Mouse (Mus musculus) embryonic stem cell, embryonic (primary cell): ENCODE data around the gene Epyc.
"Not testable (repeated sequence)": the region's sequence is repeated elsewhere in the genome, so short reads cannot be mapped to it uniquely, and the experiment has no call there.

ENCODE experiments used
- CTCF ChIA-PET, 4 experiments: fragments of 300-600 bp in 2 of 4; fragments of 350-600 bp in 2 of 4; sonication (Branson Sonifier 250); formaldehyde crosslinking; loops; one replicate each; lab custom pipeline; 2022; ENCODE audit warnings: inconsistent platforms in 2 of 4; lab: Charles Lee
- POLR2A ChIA-PET, 4 experiments: fragments of 300-600 bp in 2 of 4; fragments of 350-600 bp in 2 of 4; sonication (Branson Sonifier 250); formaldehyde crosslinking; loops; one replicate each; lab custom pipeline; 2022; ENCODE audit warnings: antibody characterized with exemption in 4 of 4, inconsistent platforms in 1 of 4; lab: Charles Lee

Epyc gene

DNA sequence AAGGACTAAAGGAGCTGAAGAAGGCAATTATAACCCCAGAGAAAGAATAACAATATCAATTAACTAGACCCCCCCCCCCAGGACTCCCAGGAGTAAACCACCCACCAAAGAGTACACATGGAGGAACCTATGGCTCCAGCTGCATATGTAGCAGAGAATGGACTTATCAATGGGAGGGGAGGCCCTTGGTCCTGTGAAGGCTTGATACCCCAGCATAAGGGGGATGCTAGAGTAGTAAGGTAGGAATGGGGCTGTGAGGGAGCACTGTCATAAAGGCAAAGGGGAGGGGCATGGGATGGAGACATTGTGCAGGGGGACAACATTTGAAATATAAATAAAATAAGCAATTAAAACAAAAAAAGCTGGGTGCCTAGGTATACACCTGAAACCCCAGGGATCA is 58.5 kb downstream of the Epyc start:
- ChIA-PET POLR2A (no interaction called here), CTCF (interaction anchor here in 1 of 4 experiments (0.6 kb wide), 1 partner anchor 13 kb away, joined by 3 read pairs; no protein-coding TSS in a partner anchor)

DNA sequence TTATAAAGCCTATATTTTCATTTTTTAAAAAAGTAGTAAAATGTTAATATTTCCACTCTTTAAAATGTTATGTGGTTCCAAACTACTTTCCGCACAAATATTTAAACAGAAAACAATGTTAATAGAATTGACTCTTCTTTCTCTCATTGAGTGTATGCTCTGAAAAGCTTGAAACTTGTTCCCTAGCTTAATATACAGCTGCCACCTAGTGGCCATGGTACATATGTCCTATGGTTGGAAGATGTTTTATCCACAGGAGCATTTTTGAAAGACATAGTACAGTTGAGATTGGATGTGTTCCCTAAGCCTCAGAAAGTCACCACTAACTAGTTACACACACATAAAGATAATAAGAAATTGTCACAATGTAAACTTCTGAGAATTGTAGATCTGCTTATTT is 60.7 kb downstream of the Epyc start:
- POLR2A ChIA-PET = no interaction called here
- CTCF ChIA-PET = interaction anchor here (0.6 to 1.1 kb wide), 9 partner anchors 8 to 359 kb away, joined by 3 to 6 read pairs (median 3); no protein-coding TSS in a partner anchor

DNA sequence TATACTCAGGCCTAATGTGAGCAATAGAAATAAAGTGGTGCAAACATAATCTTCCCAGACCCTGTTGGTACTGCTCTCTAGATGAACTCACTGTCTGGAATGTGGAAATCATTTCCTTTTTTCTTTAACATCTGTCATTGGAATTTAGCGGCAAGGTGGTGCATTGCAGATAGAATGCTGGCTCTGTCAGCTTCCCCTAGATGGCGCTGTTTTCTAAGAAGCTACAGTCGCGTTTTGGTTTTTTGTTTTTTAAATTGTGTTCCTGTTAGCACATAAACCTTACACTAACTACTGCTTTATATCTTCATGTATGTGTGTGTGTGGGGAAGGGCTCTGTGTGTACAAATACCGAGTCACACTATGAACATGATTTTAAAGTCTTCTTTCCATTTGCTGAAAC is 68.8 kb downstream of the Epyc start:
- CTCF ChIA-PET = interaction anchor here in 3 of 4 experiments (0.6 to 1.0 kb wide), 7 partner anchors 8 to 1573 kb away, joined by 3 to 4 read pairs (median 3); no protein-coding TSS in a partner anchor
- POLR2A ChIA-PET = interaction anchor here in 2 of 4 experiments (0.6 kb wide), 2 partner anchors 114 to 337 kb away, joined by 7 to 8 read pairs; no protein-coding TSS in a partner anchor

DNA sequence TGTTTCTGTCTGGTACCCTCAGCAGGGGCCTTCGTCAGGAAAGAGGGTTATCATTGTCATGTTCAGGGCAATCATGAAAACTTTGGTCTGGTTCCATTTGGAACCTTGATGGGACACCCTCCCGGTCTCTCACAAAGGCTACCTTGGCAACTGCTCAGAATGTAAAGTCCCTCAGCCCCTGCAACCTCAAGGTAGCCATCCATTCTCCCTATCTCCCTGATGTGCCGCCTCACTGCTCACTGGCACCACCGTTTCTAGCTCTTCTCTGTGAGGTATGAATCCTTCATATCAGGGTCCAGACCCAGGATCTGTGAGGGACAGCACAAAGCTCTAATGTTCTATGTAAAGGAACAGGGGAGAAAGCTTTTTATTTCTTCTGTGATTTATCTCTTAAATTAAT is 70.7 kb downstream of the Epyc start:
- CTCF ChIA-PET = interaction anchor here in 1 of 4 experiments (0.6 to 1.3 kb wide), 2 partner anchors 10 to 13 kb away, joined by 3 read pairs; no protein-coding TSS in a partner anchor

DNA sequence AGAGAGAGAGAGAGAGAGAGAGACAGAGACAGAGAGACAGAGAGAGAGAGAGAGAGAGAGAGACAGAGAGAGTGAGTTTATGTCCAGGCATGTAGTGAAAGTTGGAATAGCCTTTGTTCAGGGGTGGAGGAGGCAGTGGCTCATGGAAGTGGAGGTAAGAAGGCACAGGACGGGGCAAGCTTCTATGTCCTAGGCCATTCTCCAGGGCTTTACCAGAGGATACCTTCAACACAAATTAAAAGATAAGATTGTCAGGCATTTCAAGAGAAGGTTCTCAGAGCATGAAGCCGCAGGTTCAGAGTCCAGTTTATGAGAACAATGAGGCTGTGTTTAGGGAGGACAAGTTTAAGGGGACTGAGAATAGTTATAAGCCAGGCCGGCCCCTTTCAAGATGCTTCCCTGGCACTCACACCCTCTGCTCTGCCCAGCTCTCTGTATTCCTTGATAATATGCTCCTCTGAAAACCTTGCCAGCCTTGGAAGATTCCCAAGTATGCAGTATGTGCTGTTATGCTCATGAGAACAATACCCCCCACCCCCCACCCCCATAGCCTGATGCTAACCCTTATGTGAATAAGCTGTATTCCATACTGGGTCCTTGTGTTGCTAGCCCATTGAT is 71.5 kb downstream of the Epyc start:
- POLR2A ChIA-PET = no interaction called here
- CTCF ChIA-PET = interaction anchor here in 2 of 4 experiments (0.6 to 1.3 kb wide), 3 partner anchors 11 to 74 kb away, joined by 3 to 4 read pairs (median 3); no protein-coding TSS in a partner anchor

More for the DNA sequence above, 70.7 kb downstream of the Epyc start:
- POLR2A ChIA-PET = no interaction called here

DNA sequence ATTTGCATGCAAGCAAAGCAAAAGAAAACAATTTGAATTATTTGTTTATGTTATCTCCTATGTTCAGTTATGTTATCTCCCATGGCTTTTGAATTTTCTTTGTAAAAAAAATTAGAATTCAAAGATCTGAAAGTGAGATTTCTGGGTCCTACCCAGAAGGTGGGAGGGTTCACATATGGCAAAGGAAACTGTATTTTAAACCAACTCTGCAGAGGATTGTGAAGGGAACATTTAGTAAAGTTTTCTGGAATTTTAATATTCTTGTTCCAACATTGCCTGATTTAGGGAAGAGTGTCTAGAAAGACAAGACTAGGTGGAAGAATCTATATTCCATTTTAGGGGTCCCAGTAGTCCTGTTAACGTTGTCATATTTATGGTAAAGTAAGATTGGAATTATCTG is 73.4 kb downstream of the Epyc start:
- ChIA-PET CTCF (no interaction called here), POLR2A (no interaction called here)

DNA sequence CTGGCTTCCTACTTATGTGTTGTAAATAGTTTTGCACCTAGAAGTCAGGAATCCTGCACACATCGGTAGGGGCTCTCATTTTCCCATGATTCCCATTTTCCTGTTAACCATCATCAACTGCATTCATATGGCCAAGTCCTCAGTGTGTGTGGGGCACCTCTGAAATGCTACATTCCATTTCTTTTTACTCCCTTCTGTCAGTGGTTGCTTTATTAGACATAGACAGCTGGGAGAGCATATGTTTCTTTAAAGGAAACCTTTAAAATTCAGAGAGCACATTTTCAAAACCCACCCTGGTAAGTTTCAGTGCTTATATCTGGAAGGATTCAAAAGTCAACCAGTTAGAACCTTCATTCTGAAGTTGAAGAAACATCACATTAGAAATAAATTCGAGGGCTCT is 74.2 kb downstream of the Epyc start:
- POLR2A ChIA-PET = no interaction called here
- CTCF ChIA-PET = no interaction called here

DNA sequence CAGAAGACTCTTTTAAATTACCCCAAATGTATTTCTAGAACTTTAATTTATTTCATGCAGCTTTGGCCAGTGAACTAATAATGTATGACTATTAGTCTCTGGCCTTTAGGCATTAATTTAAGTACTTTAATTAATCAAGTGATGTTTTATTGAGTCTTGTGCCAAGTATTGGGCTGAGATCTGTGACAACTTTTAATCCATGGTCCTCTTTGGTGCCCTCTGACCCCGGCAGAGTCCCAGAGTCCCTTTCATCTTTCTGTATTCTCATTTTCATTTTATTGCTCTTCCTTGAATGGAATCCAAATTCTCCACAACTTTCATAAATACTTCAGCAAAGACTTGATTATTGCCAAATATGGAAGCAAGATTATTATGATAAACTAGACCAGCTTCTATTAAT is 76.8 kb downstream of the Epyc start:
- ChIA-PET POLR2A (no interaction called here), CTCF (no interaction called here)

DNA sequence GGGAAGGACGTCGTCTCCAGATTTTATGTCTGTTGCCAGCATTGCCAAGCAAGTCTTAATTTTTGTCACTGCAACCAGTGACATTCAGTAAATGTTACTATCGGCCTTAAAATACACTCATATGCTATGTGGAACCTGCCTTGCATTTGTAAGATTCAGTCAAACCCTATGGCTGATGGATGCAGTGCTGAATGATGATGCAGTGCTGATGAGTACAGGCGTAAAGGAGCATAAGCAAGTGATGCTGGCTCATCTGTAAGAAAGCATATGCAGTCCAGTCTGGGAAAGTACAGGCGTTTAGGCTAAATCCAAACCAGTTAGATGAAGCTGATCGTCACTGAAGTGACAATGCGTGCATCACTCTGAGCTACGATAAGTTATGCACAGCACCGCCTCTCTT is 78.8 kb downstream of the Epyc start:
- ChIA-PET CTCF (no interaction called here), POLR2A (no interaction called here)

DNA sequence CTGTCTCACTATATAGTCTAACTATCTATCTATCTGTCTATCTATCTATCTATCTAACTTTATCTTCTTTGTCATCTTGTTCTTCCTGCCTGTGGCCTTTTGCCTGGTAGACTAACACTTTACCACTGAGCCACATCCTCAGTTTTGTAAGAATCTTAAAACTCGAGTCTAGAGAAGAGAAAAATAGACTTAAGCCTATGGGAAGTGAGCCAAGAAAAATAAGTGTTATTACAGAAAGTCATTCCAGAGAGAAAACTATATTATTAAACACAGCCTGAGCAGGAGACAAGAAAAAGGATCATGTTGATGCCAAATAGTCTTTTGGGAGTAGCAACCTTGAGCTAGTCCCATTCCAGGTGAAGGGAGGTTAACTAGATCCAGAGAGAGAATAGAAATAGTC is 82.1 kb downstream of the Epyc start:
- ChIA-PET CTCF (no interaction called here), POLR2A (no interaction called here)

DNA sequence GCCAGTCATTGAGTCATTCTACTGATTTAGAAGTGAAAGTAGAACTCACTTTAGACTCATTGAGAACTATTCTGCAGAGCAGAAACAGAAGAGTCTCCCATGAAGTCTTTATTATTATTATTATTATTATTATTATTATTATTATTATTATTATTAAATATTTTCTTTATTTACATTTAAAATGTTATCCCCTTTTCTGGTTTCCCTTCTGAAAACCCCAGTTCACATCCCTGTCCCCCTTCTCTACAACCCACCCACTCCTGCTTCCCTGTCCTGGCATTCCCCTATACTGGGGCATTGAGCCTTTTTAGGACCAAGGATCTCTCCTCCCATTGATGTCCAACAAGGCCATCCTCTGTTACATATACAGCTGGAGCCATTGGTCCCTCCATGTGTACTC is 82.8 kb downstream of the Epyc start, which contains the start of gene C030005K15Rik:
C030005K15Rik (minus strand) TSS at position 101 of the 400 bp plus-strand sequence.
- CTCF ChIA-PET, POLR2A ChIA-PET: not testable (repeated sequence)
